Mouse (Mus musculus) lung, postnatal 10 days (tissue): Measurements from ENCODE around the gene Olfr1198.

Experiments used
- DNase-seq: peaks from one replicate; pipeline ENCODE4 v3.0.0; 2021

The Olfr1198 gene

GRCm38 (mm10) chr2:88751270-88751669, at the start of gene Olfr1198:
Olfr1198 (minus strand) TSS chr2:88751370.
- no peak for DNase-seq

GRCm38 (mm10) chr2:88792736-88793135, 41.6 kb upstream of the Olfr1198 start, which contains the start of gene Olfr1201:
Olfr1201 (plus strand) TSS chr2:88793036.
- DNase-seq = no peak

- DNase-seq = no peak
Measured at GRCm38 (mm10) chr2:88770388-88770787, 19.2 kb upstream of the Olfr1198 start, which contains the start of gene Olfr1200. Olfr1200 (minus strand) TSS chr2:88770488.

- DNase-seq = no peak
Measured at GRCm38 (mm10) chr2:88760369-88760768, 9.2 kb upstream of the Olfr1198 start, which contains the start of gene Olfr1199. Olfr1199 (minus strand) TSS chr2:88760469.

GRCm38 (mm10) chr2:88743379-88743778, 7.8 kb downstream of the Olfr1198 start:
- DNase-seq = no peak

GRCm38 (mm10) chr2:88732266-88732665, 18.9 kb downstream of the Olfr1198 start, which contains the start of gene Olfr1197:
Olfr1197 (minus strand) TSS chr2:88732366.
- DNase-seq = no peak

GRCm38 (mm10) chr2:88704497-88704896, 46.7 kb downstream of the Olfr1198 start, which contains the start of gene Olfr1196:
Olfr1196 (minus strand) TSS chr2:88704597.
- no peak for DNase-seq
